Mouse (Mus musculus): ENCODE data around the gene Gm20696. TPM values are rescaled to one million over a fixed set of nuclear protein-coding genes. Genes with fewer than 3 reads are reported as not detected.

The Gm20696 gene
- polyA plus RNA-seq, 1 experiment from 2014 or later = 2.7 TPM

- no peak for ATAC-seq (ENCODE audit: low read depth)
- no peaks in the 10 kb centered on the region for H3K9me3 ChIP-seq
- H3K4me3 ChIP-seq = no peak overlapping the region
- peaks cover 38% of the 10 kb centered on the region for H3K4me1 ChIP-seq (replicated peaks)
- whole genome bisulfite sequencing = 38% methylated on average over 13 of the region's 13 CpGs
- no peak overlapping the region for H3K27ac ChIP-seq (replicated peaks)
- peaks cover 7% of the 10 kb centered on the region; the same call in 1 of the 2 replicates for H3K27me3 ChIP-seq
- H3K9ac ChIP-seq = no peak overlapping the region
- no peaks in the 10 kb centered on the region for H3K36me3 ChIP-seq
- H3K4me2 ChIP-seq = peak overlapping the region; percentile 2; the same call in 1 of the 2 replicates
These were observed 331.3 kb downstream of the Gm20696 start for GRCm38 (mm10) chr6:99335174-99335830.

DNA sequence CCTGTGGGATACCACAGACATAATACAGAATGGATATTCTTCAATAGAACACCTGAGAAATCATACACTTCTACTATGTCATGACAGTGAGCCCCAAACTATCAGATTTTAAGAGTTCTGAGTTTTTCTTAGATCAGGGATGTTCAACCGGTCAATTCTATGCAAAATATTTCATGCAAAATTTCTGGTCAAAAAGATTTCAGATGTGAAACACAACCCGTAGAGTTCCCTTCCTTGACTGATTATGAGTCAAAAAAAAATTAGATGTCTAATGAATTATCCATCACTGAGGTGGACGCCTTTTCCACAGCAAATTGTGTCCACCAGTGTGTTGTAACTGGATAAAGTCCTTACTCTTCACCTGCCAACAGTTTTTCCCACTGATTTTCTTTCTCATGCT is 332.3 kb downstream of the Gm20696 start:
- Histone ChIP-seq H3K9ac (no peak overlapping the region), H3K36me3 (no peaks in the 10 kb centered on the region), H3K27me3 (peaks cover 7% of the 10 kb centered on the region; the same call in 1 of the 2 replicates), H3K9me3 (no peaks in the 10 kb centered on the region), H3K4me3 (no peak overlapping the region), H3K27ac (replicated peaks) (no peak overlapping the region), H3K4me2 (no peak overlapping the region), H3K4me1 (replicated peaks) (peaks cover 33% of the 10 kb centered on the region)
- ATAC-seq (ENCODE audit: low read depth) = no peak
- WGBS = 96% methylated on average over 3 of the region's 3 CpGs

DNA sequence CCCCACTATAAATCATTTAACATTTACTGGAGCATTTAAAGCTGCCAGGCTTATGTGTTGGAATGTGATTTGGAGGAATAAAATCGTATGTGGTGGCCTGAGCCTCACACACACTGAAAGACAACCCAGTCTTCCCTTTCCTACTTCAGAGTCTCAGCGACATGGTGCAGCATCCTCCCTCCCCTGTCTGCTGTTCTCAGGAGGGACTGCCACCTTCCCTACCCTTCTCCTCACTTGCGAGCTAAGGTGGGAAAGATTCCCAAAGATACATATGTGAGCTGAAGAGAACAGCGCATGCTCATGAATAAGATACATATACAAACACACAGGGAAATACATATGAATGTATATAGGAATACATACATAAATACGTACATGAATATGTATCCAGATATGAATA is 333.5 kb downstream of the Gm20696 start:
- WGBS = 86% methylated on average over 5 of the region's 5 CpGs
- Histone ChIP-seq H3K27ac (replicated peaks) (no peak overlapping the region), H3K4me2 (no peak overlapping the region), H3K9ac (no peak overlapping the region), H3K4me1 (replicated peaks) (peaks cover 24% of the 10 kb centered on the region), H3K9me3 (no peaks in the 10 kb centered on the region), H3K4me3 (no peak overlapping the region), H3K27me3 (peaks cover 2% of the 10 kb centered on the region; the same call in 1 of the 2 replicates), H3K36me3 (no peaks in the 10 kb centered on the region)
- no peak for ATAC-seq (ENCODE audit: low read depth)

DNA sequence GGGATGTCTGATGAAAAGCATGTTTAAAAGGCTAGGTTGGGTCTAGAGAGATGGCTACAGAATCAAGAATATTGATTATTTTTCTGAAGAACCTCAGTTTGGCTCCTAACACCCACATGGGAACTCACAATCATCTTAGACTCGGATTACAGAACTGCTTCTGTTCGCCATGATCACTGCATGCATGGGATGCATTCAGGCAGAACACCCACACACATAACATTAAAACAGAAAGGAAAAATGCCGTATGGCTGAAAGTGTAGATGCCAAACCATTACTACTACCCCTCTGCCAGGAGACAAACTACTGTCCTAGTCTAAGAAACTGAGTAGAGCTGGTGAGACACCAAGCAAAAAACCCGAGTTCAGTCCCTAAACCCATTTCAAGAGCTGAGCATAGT is 336.4 kb downstream of the Gm20696 start:
- Histone ChIP-seq H3K27me3 (no peaks in the 10 kb centered on the region), H3K27ac (replicated peaks) (no peak overlapping the region), H3K36me3 (no peaks in the 10 kb centered on the region), H3K4me1 (replicated peaks) (peaks cover under 1% of the 10 kb centered on the region; the same call in 1 of the 2 replicates), H3K4me2 (no peak overlapping the region), H3K9me3 (no peaks in the 10 kb centered on the region), H3K4me3 (no peak overlapping the region), H3K9ac (no peak overlapping the region)
- no peak for ATAC-seq (ENCODE audit: low read depth)
- WGBS = 87% methylated on average over 4 of the region's 4 CpGs

GRCm38 (mm10) chr6:99328634-99329033 is 338.0 kb downstream of the Gm20696 start:
- Histone ChIP-seq H3K27ac (replicated peaks) (no peak overlapping the region), H3K9ac (no peak overlapping the region), H3K4me2 (no peak overlapping the region), H3K4me1 (replicated peaks) (no peaks in the 10 kb centered on the region), H3K9me3 (no peaks in the 10 kb centered on the region), H3K27me3 (no peaks in the 10 kb centered on the region), H3K4me3 (no peak overlapping the region), H3K36me3 (no peaks in the 10 kb centered on the region)
- ATAC-seq (ENCODE audit: low read depth) = no peak
- 67% methylated on average over 2 of the region's 2 CpGs for WGBS

GRCm38 (mm10) chr6:99328146-99328545 is 338.5 kb downstream of the Gm20696 start:
- WGBS = 86% methylated on average over 6 of the region's 6 CpGs
- no peaks in the 10 kb centered on the region for H3K27me3 ChIP-seq
- no peak overlapping the region for H3K4me3 ChIP-seq
- H3K27ac ChIP-seq (replicated peaks) = no peak overlapping the region
- no peaks in the 10 kb centered on the region for H3K9me3 ChIP-seq
- no peak for ATAC-seq (ENCODE audit: low read depth)
- H3K36me3 ChIP-seq = no peaks in the 10 kb centered on the region
- no peak overlapping the region for H3K9ac ChIP-seq
- no peaks in the 10 kb centered on the region for H3K4me1 ChIP-seq (replicated peaks)
- no peak overlapping the region for H3K4me2 ChIP-seq

DNA sequence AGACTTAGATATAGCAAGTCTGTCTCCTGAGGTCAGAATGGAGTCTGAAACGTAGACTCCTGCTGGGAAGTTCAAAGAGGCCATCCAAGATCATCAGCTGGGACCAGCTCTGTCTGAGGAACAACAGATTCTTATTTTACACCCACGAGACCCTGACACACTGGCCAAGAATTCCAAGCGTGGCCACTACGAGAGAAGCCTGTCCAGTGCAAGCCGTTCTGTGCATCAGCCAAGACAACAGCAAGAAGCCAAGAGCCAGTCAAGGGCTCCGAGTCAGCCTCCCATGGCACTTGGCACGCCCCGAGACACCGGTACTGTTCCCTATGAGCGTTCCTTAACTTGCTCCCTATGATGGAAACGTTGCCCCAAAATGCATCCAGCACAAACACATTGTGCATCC is 338.9 kb downstream of the Gm20696 start:
- H3K4me3 ChIP-seq = no peak overlapping the region
- H3K9me3 ChIP-seq = no peaks in the 10 kb centered on the region
- no peak overlapping the region for H3K27ac ChIP-seq (replicated peaks)
- no peaks in the 10 kb centered on the region for H3K4me1 ChIP-seq (replicated peaks)
- no peak for ATAC-seq (ENCODE audit: low read depth)
- no peak overlapping the region for H3K4me2 ChIP-seq
- WGBS = 75% methylated on average over 11 of the region's 11 CpGs
- no peaks in the 10 kb centered on the region for H3K36me3 ChIP-seq
- H3K27me3 ChIP-seq = no peaks in the 10 kb centered on the region
- no peak overlapping the region for H3K9ac ChIP-seq

DNA sequence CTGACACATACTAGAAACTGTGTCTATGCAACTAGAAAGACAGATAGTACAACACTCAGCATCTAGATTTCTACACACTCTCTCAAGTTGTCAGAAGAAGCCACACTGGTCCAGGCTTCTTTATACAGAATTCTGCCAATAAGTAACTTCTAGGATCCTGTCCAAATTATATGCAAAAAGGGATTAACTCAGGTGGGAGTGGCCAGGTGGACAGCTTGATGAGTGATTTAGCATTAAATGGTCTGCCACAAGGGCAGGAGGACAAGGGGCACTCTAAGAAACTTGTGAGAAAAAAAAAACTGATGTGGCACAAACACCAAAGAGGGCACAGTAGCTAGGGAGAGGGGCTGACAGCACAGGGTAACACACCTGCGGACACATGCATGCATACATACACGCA is 340.7 kb downstream of the Gm20696 start:
- no peak for ATAC-seq (ENCODE audit: low read depth)
- Histone ChIP-seq H3K36me3 (no peaks in the 10 kb centered on the region), H3K9me3 (no peaks in the 10 kb centered on the region), H3K4me3 (no peak overlapping the region), H3K4me2 (no peak overlapping the region), H3K27ac (replicated peaks) (no peak overlapping the region), H3K4me1 (replicated peaks) (no peaks in the 10 kb centered on the region), H3K9ac (no peak overlapping the region), H3K27me3 (no peaks in the 10 kb centered on the region)
- WGBS = 93% methylated on average over 2 of the region's 2 CpGs

GRCm38 (mm10) chr6:99325461-99325860 is 341.1 kb downstream of the Gm20696 start:
- Histone ChIP-seq H3K4me3 (no peak overlapping the region), H3K36me3 (no peaks in the 10 kb centered on the region), H3K27me3 (no peaks in the 10 kb centered on the region), H3K4me2 (no peak overlapping the region), H3K4me1 (replicated peaks) (peaks cover 2% of the 10 kb centered on the region), H3K9me3 (no peaks in the 10 kb centered on the region), H3K9ac (no peak overlapping the region), H3K27ac (replicated peaks) (no peak overlapping the region)
- 96% methylated on average over 5 of the region's 5 CpGs for WGBS
- no peak for ATAC-seq (ENCODE audit: low read depth)

- no peaks in the 10 kb centered on the region for H3K27me3 ChIP-seq
- H3K4me3 ChIP-seq = no peak overlapping the region
- H3K27ac ChIP-seq (replicated peaks) = no peak overlapping the region
- no peak overlapping the region for H3K9ac ChIP-seq
- no peak for ATAC-seq (ENCODE audit: low read depth)
- 72% methylated on average over 8 of the region's 8 CpGs for WGBS
- H3K9me3 ChIP-seq = no peaks in the 10 kb centered on the region
- H3K36me3 ChIP-seq = no peaks in the 10 kb centered on the region
- peaks cover 14% of the 10 kb centered on the region for H3K4me1 ChIP-seq (replicated peaks)
- H3K4me2 ChIP-seq = no peak overlapping the region
These were observed 344.3 kb downstream of the Gm20696 start for GRCm38 (mm10) chr6:99322132-99322904.

DNA sequence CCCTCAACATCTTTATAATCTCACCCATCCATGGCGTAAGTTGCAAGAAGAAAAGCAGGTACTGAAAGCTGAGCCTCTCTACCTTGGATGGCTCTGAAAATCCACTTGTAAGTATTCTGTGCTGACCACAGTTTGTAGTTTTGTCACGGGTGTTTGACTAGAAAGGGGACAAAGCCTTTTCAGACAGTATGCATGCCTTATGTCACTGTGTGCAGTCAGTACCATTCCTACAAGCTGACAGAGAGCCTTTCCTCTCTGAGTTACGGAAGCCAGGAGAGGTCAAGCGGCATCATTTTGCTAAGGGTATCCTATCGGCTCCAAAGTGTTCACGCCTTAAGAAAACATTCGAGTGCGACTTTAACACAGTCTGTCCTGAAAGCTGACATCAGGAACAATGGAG is 346.2 kb downstream of the Gm20696 start:
- no peak overlapping the region for H3K27ac ChIP-seq (replicated peaks)
- H3K27me3 ChIP-seq = no peaks in the 10 kb centered on the region
- H3K4me2 ChIP-seq = no peak overlapping the region
- H3K9ac ChIP-seq = no peak overlapping the region
- no peaks in the 10 kb centered on the region for H3K36me3 ChIP-seq
- H3K4me1 ChIP-seq (replicated peaks) = peaks cover 14% of the 10 kb centered on the region
- 50% methylated on average over 8 of the region's 8 CpGs for WGBS
- H3K4me3 ChIP-seq = no peak overlapping the region
- ATAC-seq (ENCODE audit: low read depth) = no peak
- no peaks in the 10 kb centered on the region for H3K9me3 ChIP-seq

DNA sequence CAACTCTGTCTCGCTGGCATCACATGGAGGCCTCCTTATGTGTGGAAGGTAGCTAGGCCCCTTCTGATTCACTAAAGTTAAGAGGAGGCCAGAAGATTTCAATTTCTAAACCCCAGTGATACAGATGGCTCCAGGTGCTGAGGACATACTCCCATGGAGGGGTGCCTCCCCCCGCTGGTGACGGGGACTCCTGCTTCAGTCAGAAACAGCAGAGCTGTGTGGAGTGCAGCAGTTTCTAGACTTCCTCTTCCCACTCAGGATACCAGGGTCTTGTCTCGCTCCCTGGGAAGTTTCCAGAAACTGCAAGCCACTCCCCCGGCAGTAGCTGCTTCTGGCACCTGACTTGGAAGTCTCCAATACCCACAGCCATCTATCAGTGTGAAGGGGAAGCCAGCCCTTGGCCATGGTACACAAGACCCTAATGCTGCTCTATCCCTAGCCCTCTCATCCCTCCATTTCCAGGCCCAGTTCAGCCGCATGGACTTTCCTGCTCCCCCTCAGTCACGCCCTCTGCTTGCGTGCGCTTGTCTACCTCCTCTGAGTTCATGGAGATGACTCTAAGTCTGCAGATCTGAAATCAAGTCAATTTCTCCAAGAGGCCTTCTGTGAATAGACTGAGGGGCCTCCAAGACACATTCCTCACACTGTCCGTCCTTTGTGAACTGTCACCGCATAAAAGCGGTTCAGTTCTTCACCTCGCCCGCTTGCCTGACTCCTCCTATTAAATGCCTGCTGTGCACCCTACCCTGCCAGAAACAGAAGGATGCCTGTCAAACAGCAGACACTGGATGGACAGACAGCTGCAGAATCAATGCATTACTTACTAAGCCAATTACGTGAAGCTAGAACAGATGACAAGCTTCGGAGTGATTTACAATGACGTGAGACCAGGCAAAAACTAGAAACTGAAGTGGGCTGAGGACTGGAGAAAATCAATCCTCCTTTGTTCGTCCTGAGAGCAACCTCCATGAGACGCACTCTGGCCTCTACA is 346.9 kb downstream of the Gm20696 start:
- ATAC-seq (ENCODE audit: low read depth) = no peak
- H3K4me2 ChIP-seq = no peak overlapping the region
- no peak overlapping the region for H3K27ac ChIP-seq (replicated peaks)

More for the DNA sequence above, 346.9 kb downstream of the Gm20696 start:
- Histone ChIP-seq H3K36me3 (no peaks in the 10 kb centered on the region), H3K27me3 (no peaks in the 10 kb centered on the region), H3K9ac (no peak overlapping the region), H3K4me1 (replicated peaks) (peaks cover 14% of the 10 kb centered on the region), H3K9me3 (no peaks in the 10 kb centered on the region), H3K4me3 (no peak overlapping the region)
- WGBS = 51% methylated on average over 19 of the region's 19 CpGs
